Mouse (Mus musculus) c-Kit-positive CD71-positive TER-119-positive erythroid progenitor cells, embryonic 14.5 days (primary cell): ENCODE measurements at regions not wholly inside any gene's neighbourhood (a gene's known extent, or its start where the extent isn't known, plus 50 kb on each side); places are given as distances from the start of the nearest gene placed in this dataset.

Experiments
- DNase-seq: peaks from one replicate; pipeline ENCODE4 v3.0.0-alpha.2; 2013; ENCODE audit warnings: low spot score

- no peak for DNase-seq
Observed at GRCm38 (mm10) chr5:73928691-73929090, 139.5 kb downstream of the Usp46 start.

- no peak for DNase-seq
Observed at GRCm38 (mm10) chr5:73930205-73930604, 138.0 kb downstream of the Usp46 start.

GRCm38 (mm10) chr5:73937799-73938198 lies 130.4 kb downstream of the Usp46 start:
- peak; percentile 32 for DNase-seq

- no peak for DNase-seq
Observed at GRCm38 (mm10) chr5:73938450-73938849, 129.8 kb downstream of the Usp46 start.

GRCm38 (mm10) chr5:73942950-73943349 lies 125.3 kb downstream of the Usp46 start:
- no peak for DNase-seq

GRCm38 (mm10) chr5:73945671-73946070 lies 122.6 kb downstream of the Usp46 start:
- DNase-seq = no peak

GRCm38 (mm10) chr5:73946164-73946563 lies 122.1 kb downstream of the Usp46 start:
- no peak for DNase-seq

- DNase-seq = no peak
Observed at GRCm38 (mm10) chr5:73948031-73948899, 120.0 kb downstream of the Usp46 start.
